Mouse (Mus musculus): ENCODE results near the gene Gria4.

GRCm38 (mm10) chr9:4714086-4714485, 81.9 kb downstream of the Gria4 start:
- TF ChIP-seq CTCF (IDR thresholded peaks at IDR 0.05; ENCODE audit: borderline replicate concordance, insufficient read depth, low read depth, low read length) = no peak
- no peak for TF ChIP-seq POLR2A (IDR thresholded peaks at IDR 0.05; ENCODE audit: borderline replicate concordance, insufficient read depth, low read length)

All from cerebellum, adult 2 months (tissue).